Mouse (Mus musculus) kidney, postnatal 0 days (tissue): ENCODE data around the gene Suds3. TPM values are rescaled to one million over a fixed set of nuclear protein-coding genes. Genes with fewer than 3 reads are reported as not detected.

ENCODE experiments used
- ATAC-seq: fragments of 200-750 bp; cut with Nextera tagmentation; replicated peaks from 2 replicates; pipeline ENCODE4 v1.8.0; 2017; ENCODE audit warnings: low read depth, moderate number of reproducible peaks, moderate TSS enrichment, moderate library complexity; ENCODE audit not compliant: low FRiP score
- DNase-seq: peaks from one replicate; pipeline ENCODE4 v3.0.0-alpha.2; 2016; ENCODE audit warnings: low spot score
- H3K27ac ChIP-seq: fragments of 300-500 bp; sonication (generic); 2 replicates; pipeline ENCODE4 v1.5.1; 2014; ENCODE audit warnings: mild to moderate bottlenecking
- H3K27me3 ChIP-seq: fragments of 300-500 bp; sonication (generic); 2 replicates; pipeline ENCODE4 v1.6.1; 2014; ENCODE audit warnings: low read length, mixed read lengths; ENCODE audit not compliant: insufficient read depth
- H3K36me3 ChIP-seq: fragments of 300-500 bp; sonication (generic); 2 replicates; pipeline ENCODE4 v1.6.1; 2014; ENCODE audit warnings: low read length, mixed read lengths; ENCODE audit not compliant: insufficient read depth
- H3K4me1 ChIP-seq: fragments of 300-500 bp; sonication (generic); replicated peaks from 2 replicates; pipeline ENCODE4 v1.6.1; 2014; ENCODE audit warnings: antibody characterized with exemption, low read length, mixed read lengths; ENCODE audit not compliant: insufficient read depth
- H3K4me2 ChIP-seq: fragments of 300-500 bp; sonication (generic); 2 replicates; pipeline ENCODE4 v1.6.1; 2014; ENCODE audit warnings: mild to moderate bottlenecking, low read length, moderate library complexity, mixed read lengths
- H3K4me3 ChIP-seq: fragments of 300-500 bp; sonication (generic); replicated peaks from 2 replicates; pipeline ENCODE4 v1.5.1; 2014; ENCODE audit warnings: low read depth, low read length
- H3K9ac ChIP-seq: fragments of 300-500 bp; sonication (generic); 2 replicates; pipeline ENCODE4 v1.6.1; 2014; ENCODE audit warnings: low read depth, low read length
- H3K9me3 ChIP-seq: fragments of 300-500 bp; sonication (generic); replicated peaks from 2 replicates; pipeline ENCODE4 v1.6.1; 2016; ENCODE audit warnings: low read length, inconsistent platforms, mixed read lengths
- CTCF ChIP-seq: IDR thresholded peaks from 2 replicates; pipeline ENCODE4 v1.5.1; 2016; ENCODE audit warnings: antibody characterized with exemption, low read depth, mild to moderate bottlenecking, moderate library complexity
- WGBS: fragments of 180-500 bp; shearing (Covaris S2); extraction: QIAGEN DNeasy Blood & Tissue Kit; methylation state at CpG from one replicate; pipeline ENCODE4 v1.1.7; 2014; 5-methylcytosine and 5-hydroxymethylcytosine counted together
- polyA plus RNA-seq: library from polyadenylated mRNA; unstranded; fragments of >200 nt; fragmentation: Nextera tagmentation; extraction: Ambion mirVana; gene quantifications from 2 replicates; pipeline ENCODE4 v1.2.1, GENCODE M21; 2015

Gene Suds3
- polyA plus RNA-seq, 1 experiment from 2014 or later: 69.3 TPM

GRCm38 (mm10) chr5:117121657-117122056 is 5.7 kb upstream of the Suds3 start:
- H3K4me3 ChIP-seq: peak overlapping the region; percentile 69
- no peak for TF ChIP-seq CTCF
- H3K9me3 ChIP-seq: no peaks in the 10 kb centered on the region
- ATAC-seq: no peak
- no peaks in the 10 kb centered on the region for H3K27me3 ChIP-seq
- H3K4me2 ChIP-seq: peak overlapping the region; percentile 85
- 5% methylated on average over 2 of the region's 2 CpGs for WGBS
- DNase-seq: peak; percentile 42
- no peaks in the 10 kb centered on the region for H3K36me3 ChIP-seq
- H3K9ac ChIP-seq: no peak overlapping the region
- H3K27ac ChIP-seq: no peak overlapping the region
- H3K4me1 ChIP-seq: peaks cover 11% of the 10 kb centered on the region; the same call in 1 of the 2 replicates

GRCm38 (mm10) chr5:117120489-117121466 is 4.9 kb upstream of the Suds3 start:
- no peak; the same call in 1 of the 2 replicates for ATAC-seq

GRCm38 (mm10) chr5:117119777-117120488 is 4.0 kb upstream of the Suds3 start, which contains the start of gene Taok3:
Taok3 (plus strand) TSS chr5:117120129.
- ATAC-seq (peak; percentile 93), DNase-seq (peak; percentile 99)
- peak within 1 kb of the TSS; percentile 70 for H3K9ac ChIP-seq
- H3K27ac ChIP-seq: peak within 1 kb of the TSS; percentile 82
- H3K4me1 ChIP-seq: peaks cover 11% of the 10 kb centered on the region; the same call in 1 of the 2 replicates
- H3K27me3 ChIP-seq: no peaks in the 10 kb centered on the region
- H3K36me3 ChIP-seq: no peaks in the 10 kb centered on the region
- H3K4me2 ChIP-seq: peak within 1 kb of the TSS; percentile 85
- WGBS: under 1% methylated on average over 74 of the region's 74 CpGs
- no peaks in the 10 kb centered on the region for H3K9me3 ChIP-seq
- peak; percentile 14; the same call in 1 of the 2 replicates for TF ChIP-seq CTCF
- peak within 1 kb of the TSS; percentile 69 for H3K4me3 ChIP-seq

More at GRCm38 (mm10) chr5:117120489-117121466, 4.9 kb upstream of the Suds3 start:
- H3K4me1 ChIP-seq: peaks cover 11% of the 10 kb centered on the region; the same call in 1 of the 2 replicates
- peak; percentile 18 for DNase-seq
- TF ChIP-seq CTCF: no peak
- H3K27me3 ChIP-seq: no peaks in the 10 kb centered on the region
- H3K4me3 ChIP-seq: peak overlapping the region; percentile 69
- H3K4me2 ChIP-seq: peak overlapping the region; percentile 85
- no peaks in the 10 kb centered on the region for H3K9me3 ChIP-seq
- under 1% methylated on average over 40 of the region's 40 CpGs for WGBS
- H3K27ac ChIP-seq: 0 out of 2 replicates have a peak overlapping the region, but pooled peaks have one; percentile 9
- no peaks in the 10 kb centered on the region for H3K36me3 ChIP-seq
- peak overlapping the region; percentile 69 for H3K9ac ChIP-seq

- DNase-seq (no peak), ATAC-seq (no peak)
- no peaks in the 10 kb centered on the region for H3K36me3 ChIP-seq
- H3K4me3 ChIP-seq: 0 out of 2 replicates have a peak overlapping the region, but pooled peaks have one; percentile 2
- no peaks in the 10 kb centered on the region for H3K9me3 ChIP-seq
- H3K27me3 ChIP-seq: no peaks in the 10 kb centered on the region
- 44% methylated on average over 8 of the region's 8 CpGs for WGBS
- peaks cover 11% of the 10 kb centered on the region; the same call in 1 of the 2 replicates for H3K4me1 ChIP-seq
- H3K4me2 ChIP-seq: peak overlapping the region; percentile 74
- no peak overlapping the region for H3K9ac ChIP-seq
- H3K27ac ChIP-seq: peak overlapping the region; percentile 82; the same call in 1 of the 2 replicates
- TF ChIP-seq CTCF: no peak
These were observed 2.9 kb upstream of the Suds3 start for GRCm38 (mm10) chr5:117118850-117119249.

- DNase-seq: no peak
- WGBS: 88% methylated on average over 2 of the region's 2 CpGs
These were observed 2.3 kb upstream of the Suds3 start for GRCm38 (mm10) chr5:117118220-117118619.

GRCm38 (mm10) chr5:117117716-117118115 is 1.8 kb upstream of the Suds3 start:
- no peaks in the 10 kb centered on the region for H3K36me3 ChIP-seq
- H3K27ac ChIP-seq: no peak overlapping the region
- H3K4me1 ChIP-seq: peaks cover 11% of the 10 kb centered on the region; the same call in 1 of the 2 replicates
- TF ChIP-seq CTCF: no peak
- DNase-seq (no peak), ATAC-seq (no peak)
- no peaks in the 10 kb centered on the region for H3K27me3 ChIP-seq
- H3K9me3 ChIP-seq: no peaks in the 10 kb centered on the region
- no peak overlapping the region for H3K4me3 ChIP-seq
- no peak overlapping the region for H3K4me2 ChIP-seq
- no peak overlapping the region for H3K9ac ChIP-seq
- WGBS: 65% methylated on average over 7 of the region's 7 CpGs

More at GRCm38 (mm10) chr5:117118220-117118619, 2.3 kb upstream of the Suds3 start:
- Histone ChIP-seq H3K4me3 (no peak overlapping the region), H3K36me3 (no peaks in the 10 kb centered on the region), H3K9ac (no peak overlapping the region), H3K27ac (no peak overlapping the region), H3K27me3 (no peaks in the 10 kb centered on the region), H3K4me1 (peaks cover 11% of the 10 kb centered on the region; the same call in 1 of the 2 replicates), H3K4me2 (no peak overlapping the region), H3K9me3 (no peaks in the 10 kb centered on the region)
- ATAC-seq: no peak
- TF ChIP-seq CTCF: no peak
